Mouse (Mus musculus) E14TG2a.4 (cell line): ENCODE data around the gene Nxn.

Experiments used
- H3K27me3 ChIP-seq: 2 replicates; pipeline ENCODE4 v1.6.1; 2014; ENCODE audit warnings: low read length, control low read depth; ENCODE audit not compliant: insufficient read depth
- H3K36me3 ChIP-seq: 2 replicates; pipeline ENCODE4 v1.6.1; 2014; ENCODE audit warnings: low read length, control low read depth; ENCODE audit not compliant: insufficient read depth
- H3K4me1 ChIP-seq: replicated peaks from 2 replicates; pipeline ENCODE4 v1.6.1; 2014; ENCODE audit warnings: low read depth, low read length, control low read depth
- H3K4me3 ChIP-seq: replicated peaks from 2 replicates; pipeline ENCODE4 v1.5.1; 2014; ENCODE audit warnings: mild to moderate bottlenecking, low read length
- H3K9me3 ChIP-seq: 2 replicates; pipeline ENCODE4 v1.6.1; 2014; ENCODE audit warnings: low read length, control low read depth
- CTCF ChIP-seq: conservative IDR thresholded peaks from 2 replicates; pipeline ENCODE4 v1.5.1; 2014; ENCODE audit warnings: low read length
- NANOG ChIP-seq: IDR thresholded peaks from 2 replicates; pipeline ENCODE4 v1.6.1; 2014; ENCODE audit warnings: borderline replicate concordance, low read length, mixed read lengths
- POU5F1 ChIP-seq: IDR thresholded peaks from 2 replicates; pipeline ENCODE4 v1.6.1; 2014; ENCODE audit warnings: low read length, borderline replicate concordance

The Nxn gene

GRCm38 (mm10) chr11:76291960-76292359 lies 107.0 kb downstream of the Nxn start:
- Histone ChIP-seq H3K36me3 (no peaks in the 10 kb centered on the region), H3K4me3 (peak overlapping the region; percentile 35), H3K9me3 (no peaks in the 10 kb centered on the region), H3K27me3 (peaks cover 45% of the 10 kb centered on the region), H3K4me1 (peaks cover 95% of the 10 kb centered on the region)
- no peak for TF ChIP-seq POU5F1
- TF ChIP-seq NANOG, result no peak
- no peak for TF ChIP-seq CTCF

- Histone ChIP-seq H3K9me3 (no peaks in the 10 kb centered on the region), H3K4me1 (peaks cover 97% of the 10 kb centered on the region), H3K4me3 (no peak overlapping the region; the same call in 1 of the 2 replicates), H3K36me3 (no peaks in the 10 kb centered on the region), H3K27me3 (peaks cover 36% of the 10 kb centered on the region)
- no peak for TF ChIP-seq POU5F1
- TF ChIP-seq CTCF, result no peak
- TF ChIP-seq NANOG, result no peak
Observed at GRCm38 (mm10) chr11:76290367-76290766, 108.6 kb downstream of the Nxn start.

DNA sequence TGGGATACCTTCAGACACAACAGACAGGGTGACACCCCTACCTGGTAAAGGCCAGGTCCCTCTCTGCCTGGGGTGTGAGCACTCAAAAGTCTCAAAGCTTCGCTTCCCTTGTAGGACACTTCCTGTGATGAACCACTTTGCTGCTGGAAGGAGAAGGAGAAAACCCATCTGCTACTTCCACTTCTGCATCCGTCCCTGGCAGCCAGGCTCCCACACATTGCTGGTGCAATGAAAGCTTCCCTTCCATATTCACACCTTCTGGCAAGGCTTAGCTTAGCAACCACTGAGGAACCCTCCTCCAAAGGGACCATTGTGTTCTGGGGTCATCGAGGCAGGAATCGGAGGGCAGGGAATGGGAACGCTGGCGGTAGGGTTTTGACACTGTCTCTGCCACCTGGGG lies 110.3 kb downstream of the Nxn start:
- no peaks in the 10 kb centered on the region for H3K9me3 ChIP-seq
- H3K27me3 ChIP-seq, result peaks cover 30% of the 10 kb centered on the region
- TF ChIP-seq POU5F1 (no peak), NANOG (no peak), CTCF (no peak)
- peaks cover 6% of the 10 kb centered on the region; the same call in 1 of the 2 replicates for H3K36me3 ChIP-seq
- peaks cover 97% of the 10 kb centered on the region for H3K4me1 ChIP-seq
- H3K4me3 ChIP-seq, result no peak overlapping the region

DNA sequence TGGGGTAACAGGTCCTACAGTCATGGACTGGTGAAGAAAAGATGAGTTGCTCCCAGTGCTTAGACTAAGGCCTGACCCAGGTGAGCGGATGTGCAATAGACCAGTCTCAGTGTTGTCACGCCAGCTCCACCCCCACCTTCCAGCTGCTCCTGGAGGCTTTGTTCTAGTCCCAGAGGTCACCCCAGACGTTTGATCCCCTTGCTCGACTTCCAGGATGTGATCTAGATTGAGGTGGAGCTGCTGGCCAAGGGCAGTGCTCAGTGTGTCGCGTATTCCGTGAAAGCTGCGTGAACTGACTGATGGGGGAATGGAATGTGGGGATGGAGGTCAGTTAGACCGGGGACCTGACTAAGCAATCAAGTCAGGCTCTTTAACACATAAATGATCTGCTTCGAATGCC lies 111.6 kb downstream of the Nxn start:
- Histone ChIP-seq H3K4me3 (peak overlapping the region; percentile 71), H3K36me3 (peaks cover 6% of the 10 kb centered on the region; the same call in 1 of the 2 replicates), H3K9me3 (no peaks in the 10 kb centered on the region), H3K27me3 (peaks cover 23% of the 10 kb centered on the region), H3K4me1 (peaks cover 86% of the 10 kb centered on the region)
- TF ChIP-seq NANOG (peak; percentile 22; the same call in 1 of the 2 replicates), CTCF (no peak), POU5F1 (no peak)

- Histone ChIP-seq H3K36me3 (peaks cover 6% of the 10 kb centered on the region; the same call in 1 of the 2 replicates), H3K9me3 (no peaks in the 10 kb centered on the region), H3K27me3 (peaks cover 17% of the 10 kb centered on the region), H3K4me3 (peak overlapping the region; percentile 71), H3K4me1 (peaks cover 79% of the 10 kb centered on the region)
- TF ChIP-seq CTCF (no peak), POU5F1 (no peak), NANOG (no peak)
Observed at GRCm38 (mm10) chr11:76286534-76287126, 112.3 kb downstream of the Nxn start.

GRCm38 (mm10) chr11:76285431-76286075 lies 113.4 kb downstream of the Nxn start:
- Histone ChIP-seq H3K36me3 (peaks cover 6% of the 10 kb centered on the region; the same call in 1 of the 2 replicates), H3K27me3 (peaks cover 17% of the 10 kb centered on the region), H3K4me1 (peaks cover 72% of the 10 kb centered on the region), H3K4me3 (peak overlapping the region; percentile 71; the same call in 1 of the 2 replicates), H3K9me3 (no peaks in the 10 kb centered on the region)
- TF ChIP-seq POU5F1 (no peak), NANOG (no peak), CTCF (no peak)

DNA sequence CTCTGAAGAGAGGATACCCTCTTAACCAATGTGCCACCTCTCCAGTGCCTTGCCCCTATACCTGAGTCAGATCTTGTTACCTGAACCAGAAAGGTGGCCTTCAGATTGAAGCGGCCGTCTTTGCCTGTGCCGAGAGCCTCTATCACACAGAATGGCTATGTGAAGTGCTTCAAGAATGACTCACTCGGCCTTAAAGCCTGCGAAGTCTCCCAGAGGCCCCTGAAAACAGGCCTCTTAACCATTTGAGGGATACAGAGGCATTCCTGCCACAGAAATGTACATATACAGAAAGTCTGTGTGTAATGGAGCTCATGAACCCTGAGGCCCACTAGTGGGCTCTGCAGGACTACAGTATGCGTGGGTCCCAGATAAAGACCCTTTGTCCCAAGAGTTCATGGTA lies 115.1 kb downstream of the Nxn start:
- peaks cover 3% of the 10 kb centered on the region for H3K27me3 ChIP-seq
- TF ChIP-seq CTCF (no peak), NANOG (no peak), POU5F1 (no peak)
- H3K9me3 ChIP-seq, result no peaks in the 10 kb centered on the region
- peaks cover 10% of the 10 kb centered on the region; the same call in 1 of the 2 replicates for H3K36me3 ChIP-seq
- no peak overlapping the region for H3K4me3 ChIP-seq
- peaks cover 63% of the 10 kb centered on the region for H3K4me1 ChIP-seq

DNA sequence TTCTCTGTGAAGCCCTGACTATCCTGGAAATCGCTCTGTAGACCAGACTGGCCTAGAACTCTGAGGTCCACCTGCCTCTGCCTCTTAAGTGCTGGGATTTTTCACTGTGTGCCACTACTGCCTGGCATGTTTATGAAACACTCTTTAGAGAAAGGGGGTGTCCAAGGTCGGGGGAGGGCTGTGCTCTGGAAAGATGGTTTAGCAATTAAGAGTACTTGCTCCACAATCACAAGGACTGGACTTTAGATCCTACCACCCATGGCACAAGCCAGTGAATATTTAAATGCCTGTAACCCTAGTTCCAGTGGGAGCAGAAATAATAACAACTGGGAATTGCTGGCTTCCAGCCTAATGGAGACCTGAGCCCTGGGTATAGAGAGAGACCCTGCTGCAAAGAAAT lies 119.0 kb downstream of the Nxn start:
- TF ChIP-seq NANOG (no peak), CTCF (no peak), POU5F1 (no peak)
- Histone ChIP-seq H3K9me3 (no peaks in the 10 kb centered on the region), H3K4me3 (no peak overlapping the region), H3K36me3 (peaks cover 30% of the 10 kb centered on the region), H3K27me3 (no peaks in the 10 kb centered on the region), H3K4me1 (peaks cover 28% of the 10 kb centered on the region)
